Mouse (Mus musculus): ENCODE measurements around the gene Nptxr. TPM values are rescaled to one million over a fixed set of nuclear protein-coding genes. Genes with fewer than 3 reads are reported as not detected.

Nptxr gene
- total RNA-seq, 1 experiment from 2014 or later: 0.12 TPM

- ATAC-seq (ENCODE audit: extremely low read depth, insufficient number of reproducible peaks, low FRiP score, poor library complexity, severe bottlenecking): no peak
Observed at GRCm38 (mm10) chr15:79764539-79765267, 39.9 kb downstream of the Nptxr start.

GRCm38 (mm10) chr15:79763601-79764246 is 40.8 kb downstream of the Nptxr start:
- ATAC-seq (ENCODE audit: extremely low read depth, insufficient number of reproducible peaks, low FRiP score, poor library complexity, severe bottlenecking): no peak

GRCm38 (mm10) chr15:79763001-79763400 is 41.6 kb downstream of the Nptxr start:
- no peak for ATAC-seq (ENCODE audit: extremely low read depth, insufficient number of reproducible peaks, low FRiP score, poor library complexity, severe bottlenecking)

DNA sequence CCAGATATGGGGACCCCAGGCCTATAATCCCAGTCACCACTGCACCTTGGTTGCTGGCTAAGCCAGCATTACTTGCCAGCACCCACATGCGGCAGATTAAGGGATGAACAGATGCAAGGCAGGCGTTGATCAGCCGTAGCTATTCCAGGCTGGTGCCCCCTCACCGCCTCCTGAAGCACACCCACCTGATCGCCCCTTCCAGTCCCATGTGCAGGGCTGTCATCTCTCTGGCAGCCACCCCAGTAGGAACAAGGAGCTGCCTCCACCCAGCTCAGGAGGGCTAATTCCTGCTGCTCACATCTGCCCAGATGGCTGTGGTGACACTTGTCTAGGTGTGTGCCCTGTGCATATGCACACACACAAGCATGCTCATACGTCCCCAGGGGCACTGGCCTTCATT is 43.6 kb downstream of the Nptxr start:
- no peak for ATAC-seq (ENCODE audit: extremely low read depth, insufficient number of reproducible peaks, low FRiP score, poor library complexity, severe bottlenecking)

- no peak for ATAC-seq (ENCODE audit: extremely low read depth, insufficient number of reproducible peaks, low FRiP score, poor library complexity, severe bottlenecking)
Observed at GRCm38 (mm10) chr15:79757118-79757517, 47.4 kb downstream of the Nptxr start.

- ATAC-seq (ENCODE audit: extremely low read depth, insufficient number of reproducible peaks, low FRiP score, poor library complexity, severe bottlenecking): no peak
Observed at GRCm38 (mm10) chr15:79755977-79756625, 48.5 kb downstream of the Nptxr start.

DNA sequence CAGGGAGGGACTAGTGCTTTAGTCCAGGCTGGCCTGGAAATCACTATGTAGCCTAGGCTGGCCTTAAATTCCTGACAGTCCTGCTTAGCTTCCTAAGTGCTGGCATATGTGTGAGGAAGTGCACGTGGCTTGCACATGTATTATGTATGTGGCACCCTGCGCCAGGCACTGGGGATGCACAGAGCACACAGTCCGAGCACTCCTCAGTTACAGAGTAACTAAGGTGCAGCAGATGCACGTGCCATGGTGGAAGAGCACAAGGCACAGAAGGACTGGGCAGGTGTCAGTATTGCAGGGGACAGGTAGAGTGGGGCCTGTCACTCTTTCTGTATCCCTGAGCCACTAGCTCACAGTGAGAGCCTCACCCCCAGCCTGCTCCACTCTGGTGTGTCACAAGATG is 49.4 kb downstream of the Nptxr start:
- ATAC-seq (ENCODE audit: extremely low read depth, insufficient number of reproducible peaks, low FRiP score, poor library complexity, severe bottlenecking): no peak

DNA sequence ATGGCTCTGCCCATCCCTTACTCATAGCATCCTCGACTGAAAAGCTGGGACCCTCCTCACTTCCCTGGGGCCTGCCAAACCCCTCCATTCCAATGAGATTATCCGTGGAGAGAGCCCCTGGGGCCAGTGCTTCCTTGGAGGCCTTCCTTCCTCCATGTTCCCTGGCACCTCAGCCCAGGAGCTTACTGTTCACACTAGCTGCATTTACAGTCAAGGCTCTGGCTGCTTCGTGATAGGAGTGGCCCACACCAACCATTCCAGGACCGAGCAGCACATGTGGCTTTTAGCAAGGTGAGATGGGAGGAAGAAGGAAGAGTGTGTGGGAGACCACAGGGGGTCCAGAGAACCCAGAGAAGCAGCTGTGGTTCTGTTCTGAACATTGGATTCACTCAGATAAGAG is 50.7 kb downstream of the Nptxr start:
- ATAC-seq (ENCODE audit: extremely low read depth, insufficient number of reproducible peaks, low FRiP score, poor library complexity, severe bottlenecking): no peak

DNA sequence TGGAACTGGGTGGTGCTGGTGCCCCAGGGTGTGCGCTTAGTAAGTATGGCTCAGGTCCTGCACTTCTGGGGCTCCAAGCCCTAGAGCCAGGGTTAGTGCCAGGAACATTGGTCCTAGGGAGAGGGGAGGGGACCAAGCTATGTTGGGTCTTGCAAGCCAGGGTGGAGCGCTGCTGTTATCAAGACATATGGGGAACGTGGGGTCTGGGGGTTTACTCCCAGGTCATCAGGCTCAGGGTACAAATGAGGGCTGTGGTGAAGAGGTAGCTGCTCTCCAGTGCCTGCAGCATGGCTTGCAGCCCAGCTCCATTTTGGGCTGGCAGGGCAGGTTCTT is 51.2 kb downstream of the Nptxr start:
- no peak for ATAC-seq (ENCODE audit: extremely low read depth, insufficient number of reproducible peaks, low FRiP score, poor library complexity, severe bottlenecking)

GRCm38 (mm10) chr15:79752742-79753419 is 51.7 kb downstream of the Nptxr start:
- ATAC-seq (ENCODE audit: extremely low read depth, insufficient number of reproducible peaks, low FRiP score, poor library complexity, severe bottlenecking): peak; percentile 75

DNA sequence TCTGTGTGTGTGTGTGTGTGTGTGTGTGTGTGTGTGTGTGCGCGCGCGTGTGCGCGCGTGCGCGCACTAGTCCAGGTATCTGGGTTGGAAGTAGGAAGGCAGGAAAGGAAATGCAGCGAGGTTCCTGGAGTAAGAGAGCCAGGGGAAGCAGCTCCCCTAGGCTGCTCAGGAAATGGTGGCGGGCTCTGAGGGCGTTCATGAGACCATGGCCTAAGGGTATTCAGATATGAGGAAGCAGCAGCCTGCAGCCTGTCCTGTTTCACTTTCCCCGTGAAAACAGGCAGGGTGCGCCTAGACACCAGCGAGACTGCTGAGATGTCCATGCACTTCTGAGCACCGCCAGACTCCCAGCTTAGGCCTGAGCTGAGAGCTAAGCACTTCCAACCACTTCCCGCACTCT is 52.8 kb downstream of the Nptxr start:
- peak; percentile 48 for ATAC-seq (ENCODE audit: extremely low read depth, insufficient number of reproducible peaks, low FRiP score, poor library complexity, severe bottlenecking)

GRCm38 (mm10) chr15:79750266-79750665 is 54.3 kb downstream of the Nptxr start:
- no peak for ATAC-seq (ENCODE audit: extremely low read depth, insufficient number of reproducible peaks, low FRiP score, poor library complexity, severe bottlenecking)

DNA sequence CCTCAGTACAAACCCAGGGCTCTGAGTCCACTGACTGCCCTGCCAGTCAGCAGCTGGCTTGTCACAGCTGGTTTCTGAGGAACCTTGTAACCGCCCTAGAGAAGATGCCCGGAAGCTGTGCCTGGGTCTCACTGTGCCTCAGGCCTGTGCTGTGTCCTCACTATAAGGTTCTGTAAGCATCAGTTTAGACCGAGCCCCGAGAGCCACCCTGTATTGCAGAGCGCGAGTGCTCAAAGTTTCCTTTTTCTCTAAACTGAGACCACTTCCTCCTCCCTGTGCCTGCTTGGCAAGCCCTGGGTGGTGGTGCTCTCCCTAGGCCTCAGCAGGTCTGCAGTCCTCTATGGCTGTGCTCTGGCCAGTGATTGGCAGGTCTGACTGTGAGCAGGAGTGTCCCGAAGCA is 55.4 kb downstream of the Nptxr start:
- ATAC-seq (ENCODE audit: extremely low read depth, insufficient number of reproducible peaks, low FRiP score, poor library complexity, severe bottlenecking): no peak

DNA sequence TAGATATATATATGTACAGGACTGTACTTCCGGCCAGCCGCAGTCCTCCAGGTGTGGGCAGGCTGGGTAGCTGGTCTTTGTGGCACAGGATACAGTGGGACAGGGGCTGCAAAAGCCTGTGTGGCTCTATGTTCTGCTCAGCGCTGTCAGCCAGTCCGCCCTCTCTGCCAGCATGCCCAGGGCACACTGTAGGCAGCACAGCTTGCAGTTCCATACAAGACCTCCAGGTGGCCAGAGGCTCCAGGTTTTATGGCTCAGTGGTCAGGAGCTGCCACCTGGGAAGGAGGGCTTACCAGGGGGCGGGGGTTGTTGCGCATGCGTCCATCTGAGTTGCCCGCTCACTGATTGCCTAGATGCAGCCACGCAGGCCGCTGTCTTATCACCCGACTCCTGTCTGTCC is 56.6 kb downstream of the Nptxr start:
- no peak for ATAC-seq (ENCODE audit: extremely low read depth, insufficient number of reproducible peaks, low FRiP score, poor library complexity, severe bottlenecking)

DNA sequence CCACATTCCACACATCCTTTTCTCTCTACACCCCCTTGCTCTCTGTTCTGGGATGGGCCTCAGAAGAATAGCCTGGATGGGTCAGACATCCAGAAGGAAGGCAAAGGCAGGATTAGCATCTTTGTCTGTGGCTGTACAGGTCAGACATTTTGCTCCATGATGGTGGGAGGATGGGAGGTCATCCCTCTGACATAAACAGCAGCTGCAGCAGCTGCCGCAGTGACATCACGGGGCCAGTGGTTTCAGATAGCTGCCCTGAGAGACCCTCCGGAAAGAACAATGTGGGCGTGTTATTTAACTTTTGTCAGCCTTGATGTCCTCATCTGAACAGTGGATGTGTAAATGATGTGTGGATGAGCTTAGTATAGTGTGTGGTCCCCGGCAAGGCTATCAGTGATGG is 58.7 kb downstream of the Nptxr start:
- ATAC-seq (ENCODE audit: extremely low read depth, insufficient number of reproducible peaks, low FRiP score, poor library complexity, severe bottlenecking): no peak

- ATAC-seq (ENCODE audit: extremely low read depth, insufficient number of reproducible peaks, low FRiP score, poor library complexity, severe bottlenecking): no peak
Observed at GRCm38 (mm10) chr15:79745312-79745711, 59.3 kb downstream of the Nptxr start.

- ATAC-seq (ENCODE audit: extremely low read depth, insufficient number of reproducible peaks, low FRiP score, poor library complexity, severe bottlenecking): no peak
Observed at GRCm38 (mm10) chr15:79744742-79745141, 59.8 kb downstream of the Nptxr start.

DNA sequence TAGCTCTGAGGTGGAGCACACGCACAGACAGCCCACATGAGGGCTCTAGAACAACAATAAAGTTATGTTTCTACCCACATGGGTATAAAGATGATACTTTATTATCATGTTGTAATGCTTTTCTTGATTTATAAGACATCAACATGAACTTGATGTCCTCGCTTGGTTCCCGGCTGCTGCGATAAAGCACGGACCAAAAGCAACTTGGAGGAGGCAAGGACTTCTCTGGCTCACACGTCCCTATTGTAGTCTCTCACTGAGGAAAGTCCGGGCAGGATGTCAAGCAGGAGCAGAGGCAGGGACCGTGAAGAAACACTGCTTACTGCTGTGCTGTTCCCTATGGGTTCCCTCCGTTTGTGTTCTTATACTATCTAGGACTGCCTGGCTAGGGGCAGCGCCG is 60.6 kb downstream of the Nptxr start:
- ATAC-seq (ENCODE audit: extremely low read depth, insufficient number of reproducible peaks, low FRiP score, poor library complexity, severe bottlenecking): no peak

GRCm38 (mm10) chr15:79742706-79743023 is 61.9 kb downstream of the Nptxr start:
- ATAC-seq (ENCODE audit: extremely low read depth, insufficient number of reproducible peaks, low FRiP score, poor library complexity, severe bottlenecking): no peak

Measured in neutrophil, adult 5-6 weeks (primary cell).